Mouse (Mus musculus) liver, postnatal 0 days (tissue): Measurements from ENCODE around the gene Tspear. TPM values are rescaled to one million over a fixed set of nuclear protein-coding genes. Genes with fewer than 3 reads are reported as not detected.

Source experiments
- ATAC-seq: fragments of 200-750 bp; cut with Nextera tagmentation; 2 replicates; pipeline ENCODE4 v1.8.0; 2017; ENCODE audit warnings: mild to moderate bottlenecking, moderate library complexity
- DNase-seq: peaks from one replicate; pipeline ENCODE4 v3.0.0-alpha.2; 2016
- H3K27ac ChIP-seq: fragments of 300-500 bp; sonication (generic); 2 replicates; pipeline ENCODE4 v1.5.1; 2014; ENCODE audit warnings: antibody characterized with exemption, moderate library complexity, mild to moderate bottlenecking, low read depth
- H3K27me3 ChIP-seq: fragments of 300-500 bp; sonication (generic); 2 replicates; pipeline ENCODE4 v1.6.1; 2014; ENCODE audit warnings: low read length, control low read depth, mixed read lengths; ENCODE audit not compliant: insufficient read depth
- H3K36me3 ChIP-seq: fragments of 300-500 bp; sonication (generic); replicated peaks from 2 replicates; pipeline ENCODE4 v1.6.1; 2014; ENCODE audit warnings: mild to moderate bottlenecking, control low read depth, low read length, moderate library complexity, mixed read lengths; ENCODE audit not compliant: insufficient read depth
- H3K4me1 ChIP-seq: fragments of 300-500 bp; sonication (generic); 2 replicates; pipeline ENCODE4 v1.6.1; 2014; ENCODE audit warnings: antibody characterized with exemption, mild to moderate bottlenecking, control low read depth; ENCODE audit not compliant: insufficient read depth
- H3K4me2 ChIP-seq: fragments of 300-500 bp; sonication (generic); 2 replicates; pipeline ENCODE4 v1.6.1; 2014; ENCODE audit warnings: low read depth, mild to moderate bottlenecking, low read length, moderate library complexity, mixed read lengths
- H3K4me3 ChIP-seq: fragments of 300-500 bp; sonication (generic); 2 replicates; pipeline ENCODE4 v1.5.1; 2014; ENCODE audit warnings: low read depth, low read length
- H3K9ac ChIP-seq: fragments of 300-500 bp; sonication (generic); replicated peaks from 2 replicates; pipeline ENCODE4 v1.6.1; 2014; ENCODE audit warnings: mild to moderate bottlenecking, moderate library complexity
- H3K9me3 ChIP-seq: fragments of 300-500 bp; sonication (generic); 2 replicates; pipeline ENCODE4 v1.6.1; 2016; ENCODE audit warnings: mild to moderate bottlenecking, control low read depth, low read length, mixed read lengths
- CTCF ChIP-seq: sonication (generic); IDR thresholded peaks from 2 replicates; pipeline ENCODE4 v1.5.1; 2016; ENCODE audit warnings: antibody characterized with exemption, low read depth
- EP300 ChIP-seq: IDR thresholded peaks from 2 replicates; pipeline ENCODE4 v1.6.1; 2016; ENCODE audit warnings: antibody characterized with exemption, low read depth, mild to moderate bottlenecking
- WGBS: fragments of 180-500 bp; shearing (Covaris S2); extraction: QIAGEN DNeasy Blood & Tissue Kit; methylation state at CpG from one replicate; pipeline ENCODE4 v1.1.7; 2014; ENCODE audit not compliant: insufficient replicate concordance; 5-methylcytosine and 5-hydroxymethylcytosine counted together
- polyA plus RNA-seq: library from polyadenylated mRNA; unstranded; fragments of >200 nt; fragmentation: Nextera tagmentation; extraction: Ambion mirVana; gene quantifications from 2 replicates; pipeline ENCODE4 v1.2.1, GENCODE M21; 2015

Gene Tspear
- polyA plus RNA-seq = 0.06 TPM in 1 of 2 replicates, not detected in the other

DNA sequence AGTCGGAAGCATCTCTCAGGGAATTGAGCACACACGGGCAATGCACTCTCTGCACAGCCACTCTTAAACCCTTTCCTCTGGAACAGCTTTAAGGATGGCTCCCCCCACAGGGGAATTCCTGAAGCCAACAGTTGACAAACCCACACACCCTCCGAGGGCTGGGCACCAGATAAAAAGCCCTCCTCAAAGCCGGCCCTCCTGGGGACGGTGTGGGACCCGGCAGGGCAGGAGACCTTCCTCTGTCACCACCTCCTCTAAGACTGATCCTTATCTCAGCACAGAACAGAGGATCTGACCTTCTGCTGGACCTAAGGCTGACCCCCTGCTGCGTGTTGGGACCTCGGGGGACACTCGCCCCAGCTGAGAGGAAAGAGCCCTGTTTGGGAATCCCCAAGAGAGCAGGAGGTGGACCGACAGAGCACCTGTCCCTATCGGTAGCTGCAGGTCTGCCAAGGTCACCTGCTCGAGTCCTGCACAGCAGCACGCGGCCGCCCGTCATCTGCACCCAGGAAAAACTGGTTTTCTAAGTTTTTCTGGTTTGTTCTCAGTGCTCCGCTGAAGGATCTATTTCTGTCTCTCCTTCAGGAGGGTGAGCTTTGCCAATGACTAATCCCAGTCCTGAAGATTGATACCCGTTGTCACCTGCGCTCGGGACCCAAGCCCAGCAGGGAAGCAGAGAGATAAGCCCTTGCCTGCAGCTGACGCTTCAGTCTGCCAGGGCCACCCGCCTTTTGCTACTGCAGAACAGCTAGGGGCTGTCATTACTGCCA, at the start of gene Tspear:
Gene Tspear (plus strand): TSS at position 675 of the 770 bp plus-strand sequence.
- no peak within 1 kb of the TSS for H3K4me3 ChIP-seq
- H3K27ac ChIP-seq = no peak within 1 kb of the TSS
- peaks cover 36% of the 10 kb centered on the region for H3K27me3 ChIP-seq
- DNase-seq (no peak), ATAC-seq (no peak)
- H3K9me3 ChIP-seq = no peaks in the 10 kb centered on the region
- H3K4me1 ChIP-seq = no peaks in the 10 kb centered on the region
- no peak within 1 kb of the TSS for H3K9ac ChIP-seq
- TF ChIP-seq CTCF (no peak), EP300 (no peak)
- WGBS = 4% methylated on average over 22 of the region's 22 CpGs
- no peak within 1 kb of the TSS for H3K4me2 ChIP-seq
- no peaks in the 10 kb centered on the region for H3K36me3 ChIP-seq

DNA sequence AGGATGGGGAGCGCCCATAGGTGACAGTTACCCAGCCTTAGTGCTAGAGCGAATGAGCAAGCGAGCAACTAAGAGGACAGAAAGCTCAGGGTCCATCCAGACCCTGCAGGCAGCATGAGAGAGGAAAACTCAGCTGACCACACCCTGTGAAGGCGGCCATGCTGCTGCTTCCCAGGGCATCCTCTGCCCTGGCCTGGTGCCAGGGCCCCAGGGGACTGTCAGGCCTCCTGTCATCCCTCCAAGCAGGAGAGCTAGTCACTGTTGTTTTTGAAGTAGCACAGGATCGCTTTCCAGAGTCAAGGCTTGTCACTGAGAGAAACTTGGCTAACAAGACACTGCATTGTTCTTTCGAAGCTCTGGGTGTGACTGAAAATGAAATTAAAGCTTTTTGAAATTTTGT, 47.4 kb upstream of the Tspear start:
- no peaks in the 10 kb centered on the region for H3K9me3 ChIP-seq
- H3K36me3 ChIP-seq = peaks cover 58% of the 10 kb centered on the region
- H3K4me2 ChIP-seq = no peak overlapping the region
- no peaks in the 10 kb centered on the region for H3K27me3 ChIP-seq
- H3K27ac ChIP-seq = peak overlapping the region; percentile 16; the same call in 1 of the 2 replicates
- ATAC-seq (no peak), DNase-seq (no peak)
- 74% methylated on average over 6 of the region's 6 CpGs for WGBS
- H3K9ac ChIP-seq = no peak overlapping the region
- H3K4me1 ChIP-seq = peaks cover 36% of the 10 kb centered on the region
- no peak for TF ChIP-seq CTCF
- TF ChIP-seq EP300 = no peak
- no peak overlapping the region for H3K4me3 ChIP-seq

DNA sequence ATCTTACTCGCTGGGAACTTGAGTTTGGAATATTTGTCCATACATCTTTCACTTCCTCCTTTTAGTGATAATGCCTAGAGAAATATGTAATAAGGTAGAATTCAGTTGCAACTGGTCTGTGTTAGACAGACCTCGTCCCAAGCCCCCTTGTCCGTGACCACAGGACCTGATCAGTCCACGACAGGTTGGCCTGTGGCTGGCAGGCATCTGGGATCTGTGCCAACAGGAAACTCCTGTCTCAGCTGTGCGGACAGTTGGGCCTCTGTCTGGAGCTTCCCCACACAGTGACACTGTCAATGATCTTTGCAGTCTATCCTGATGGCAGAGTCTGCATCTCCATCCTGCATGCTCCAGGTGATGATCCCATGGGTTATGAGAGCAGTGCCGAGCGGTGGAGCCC, 43.2 kb upstream of the Tspear start:
- Histone ChIP-seq H3K9ac (no peak overlapping the region), H3K4me2 (no peak overlapping the region), H3K27ac (no peak overlapping the region), H3K4me1 (peaks cover 9% of the 10 kb centered on the region; the same call in 1 of the 2 replicates), H3K4me3 (no peak overlapping the region), H3K9me3 (no peaks in the 10 kb centered on the region), H3K36me3 (peaks cover 53% of the 10 kb centered on the region), H3K27me3 (no peaks in the 10 kb centered on the region)
- DNase-seq = no peak
- 58% methylated on average over 7 of the region's 7 CpGs for WGBS
- ATAC-seq = no peak
- TF ChIP-seq EP300 (no peak), CTCF (no peak)

DNA sequence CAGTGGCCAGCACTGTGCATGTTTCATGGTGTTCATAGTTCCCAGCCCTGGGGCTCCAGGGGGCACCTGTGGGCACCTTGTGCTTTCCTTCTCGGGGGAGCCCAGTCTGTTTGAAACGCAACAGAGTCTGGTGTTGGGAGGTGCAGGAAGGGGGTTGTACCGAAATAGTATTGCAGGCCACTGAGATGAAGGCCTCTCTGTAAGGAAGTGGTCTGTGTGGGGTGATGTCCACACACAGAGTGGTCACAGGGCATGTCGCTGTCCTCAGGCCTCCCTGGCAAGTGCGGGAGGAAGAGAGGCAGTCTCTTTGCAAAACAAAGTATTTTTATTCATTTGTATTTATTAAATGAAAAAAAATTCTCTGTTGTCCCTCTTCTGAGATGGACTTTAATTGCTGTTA, 40.8 kb upstream of the Tspear start:
- no peak overlapping the region; the same call in 1 of the 2 replicates for H3K27ac ChIP-seq
- ATAC-seq (no peak), DNase-seq (no peak)
- no peak overlapping the region for H3K9ac ChIP-seq
- TF ChIP-seq EP300 (no peak), CTCF (no peak)
- H3K4me3 ChIP-seq = no peak overlapping the region
- no peak overlapping the region for H3K4me2 ChIP-seq
- H3K9me3 ChIP-seq = no peaks in the 10 kb centered on the region
- peaks cover 49% of the 10 kb centered on the region for H3K36me3 ChIP-seq
- no peaks in the 10 kb centered on the region for H3K4me1 ChIP-seq
- no peaks in the 10 kb centered on the region for H3K27me3 ChIP-seq
- WGBS = 72% methylated on average over 5 of the region's 5 CpGs

DNA sequence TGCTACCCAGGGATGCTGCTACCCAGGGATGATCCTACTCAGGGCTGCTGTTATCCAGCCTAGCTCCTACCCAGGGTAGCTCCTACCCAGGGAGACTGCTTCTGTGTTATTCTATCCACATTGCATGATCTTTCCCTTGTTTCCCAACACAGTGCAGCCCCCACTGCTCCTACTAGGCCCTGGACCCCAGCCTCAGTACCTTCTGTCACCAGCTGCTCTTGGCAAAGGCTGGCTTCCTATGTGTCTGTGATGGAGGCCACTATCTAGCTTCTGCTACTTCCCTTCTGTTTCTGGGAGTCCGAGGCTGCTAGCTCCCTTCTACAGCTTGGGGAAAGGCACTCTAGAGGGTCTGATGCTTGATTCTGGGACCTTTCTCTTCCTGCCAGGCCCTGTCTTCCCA, 38.9 kb upstream of the Tspear start:
- Histone ChIP-seq H3K27me3 (no peaks in the 10 kb centered on the region), H3K4me2 (no peak overlapping the region), H3K4me1 (no peaks in the 10 kb centered on the region), H3K36me3 (peaks cover 34% of the 10 kb centered on the region), H3K9me3 (no peaks in the 10 kb centered on the region), H3K4me3 (no peak overlapping the region), H3K9ac (no peak overlapping the region), H3K27ac (no peak overlapping the region)
- WGBS = 58% methylated on average over 1 of the region's 1 CpGs
- ATAC-seq (no peak), DNase-seq (no peak)
- TF ChIP-seq CTCF (no peak), EP300 (no peak)

DNA sequence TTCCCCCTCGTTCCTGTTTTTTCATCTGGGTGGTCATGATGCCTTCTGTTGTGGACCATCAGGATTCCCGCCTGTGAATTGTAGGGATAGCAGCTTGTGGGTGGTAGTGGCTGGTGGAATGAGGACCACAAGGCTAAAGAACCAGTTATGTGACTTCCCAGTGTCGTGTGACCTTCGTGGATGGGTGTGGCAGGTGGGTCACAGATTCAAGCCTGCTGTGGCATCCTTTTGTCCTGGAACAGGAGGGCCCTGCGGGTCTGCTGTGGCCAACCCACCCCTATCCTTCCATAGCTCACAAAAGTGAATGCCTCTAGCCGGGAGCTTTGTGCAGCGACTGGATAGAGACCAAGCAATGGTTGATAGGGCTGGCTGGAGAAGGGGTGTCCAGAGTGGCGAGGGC, 38.5 kb upstream of the Tspear start:
- peaks cover 31% of the 10 kb centered on the region for H3K36me3 ChIP-seq
- no peak overlapping the region for H3K9ac ChIP-seq
- DNase-seq = no peak
- TF ChIP-seq CTCF (no peak), EP300 (no peak)
- no peak overlapping the region for H3K4me2 ChIP-seq
- H3K4me3 ChIP-seq = no peak overlapping the region
- no peaks in the 10 kb centered on the region for H3K9me3 ChIP-seq
- no peak overlapping the region for H3K27ac ChIP-seq
- no peak for ATAC-seq
- H3K27me3 ChIP-seq = no peaks in the 10 kb centered on the region
- no peaks in the 10 kb centered on the region for H3K4me1 ChIP-seq
- 77% methylated on average over 8 of the region's 8 CpGs for WGBS
